Mouse (Mus musculus) cerebellum, adult 2 months (tissue): ENCODE data around the gene Lrit2.

Experiments
- CTCF ChIP-seq: fragments of 200-500 bp; IDR thresholded peaks from 2 replicates; pipeline ENCODE4 v1.5.1; 2011; ENCODE audit warnings: low read depth, mild to moderate bottlenecking, control low read depth, low read length, moderate library complexity, borderline replicate concordance; ENCODE audit not compliant: insufficient read depth
- POLR2A ChIP-seq: fragments of 200-500 bp; IDR thresholded peaks from 2 replicates; pipeline ENCODE4 v1.6.1; 2011; ENCODE audit warnings: low read length, control low read depth, borderline replicate concordance; ENCODE audit not compliant: insufficient read depth

DNA sequence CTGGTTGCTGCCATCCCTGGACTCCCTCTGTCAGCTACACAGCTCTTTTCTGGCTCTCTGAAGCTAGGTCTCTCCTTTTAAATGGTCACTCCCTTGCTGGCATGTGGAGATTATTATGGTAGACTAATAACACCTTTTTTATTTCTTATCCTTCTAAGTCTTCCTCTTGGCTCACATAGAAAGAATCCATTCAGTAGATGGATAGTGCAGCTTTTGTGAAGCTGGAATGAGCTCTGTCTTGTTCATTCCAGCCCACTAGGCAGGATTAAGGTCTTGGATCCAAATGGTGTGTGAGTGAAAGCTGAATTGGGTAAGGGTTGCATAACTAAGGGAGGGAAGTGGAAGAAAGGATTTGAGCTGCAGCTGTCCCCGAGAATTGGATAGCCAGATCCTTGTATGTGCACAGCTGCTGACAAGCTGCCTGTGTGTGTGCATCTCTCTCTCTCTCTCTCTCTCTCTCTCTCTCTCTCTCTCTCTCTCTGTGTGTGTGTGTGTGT is 18.8 kb upstream of the Lrit2 start, which contains the start of gene Rgr:
- TF ChIP-seq CTCF (no peak), POLR2A (no peak)
